Mouse (Mus musculus) liver, embryonic 14.5 days (tissue): Measurements from ENCODE around the gene Accs. TPM values are rescaled to one million over a fixed set of nuclear protein-coding genes. Genes with fewer than 3 reads are reported as not detected.

ENCODE experiments used
- ATAC-seq: fragments of 200-750 bp; cut with Nextera tagmentation; 2 replicates; pipeline ENCODE4 v1.8.0; 2017; ENCODE audit warnings: moderate number of reproducible peaks, mild to moderate bottlenecking, moderate library complexity; ENCODE audit not compliant: insufficient read depth
- DNase-seq, 3 experiments: peaks; one replicate each; pipeline ENCODE4 v3.0.0-alpha.2; 2012 to 2013; ENCODE audit warnings: low read depth in 3 of 3, low spot score in 3 of 3
- H3K27ac ChIP-seq: fragments of 300-500 bp; sonication (generic); 2 replicates; pipeline ENCODE4 v1.5.1; 2014; ENCODE audit warnings: moderate library complexity, mild to moderate bottlenecking, control low read depth, inconsistent platforms
- H3K27me3 ChIP-seq: fragments of 300-500 bp; sonication (generic); 2 replicates; pipeline ENCODE4 v1.6.1; 2014; ENCODE audit warnings: mild to moderate bottlenecking, low read length, moderate library complexity; ENCODE audit not compliant: control insufficient read depth, insufficient read depth
- H3K36me3 ChIP-seq: fragments of 300-500 bp; sonication (generic); replicated peaks from 2 replicates; pipeline ENCODE4 v1.6.1; 2014; ENCODE audit warnings: low read depth; ENCODE audit not compliant: control insufficient read depth, insufficient read depth
- H3K4me1 ChIP-seq, 2 experiments: fragments of 200-500 bp in 1 of 2; fragments of 300-500 bp in 1 of 2; sonication (generic) in 1 of 2; replicated peaks; 2 replicates each; pipeline ENCODE4 v1.6.1; 2012 to 2014; ENCODE audit warnings: antibody characterized with exemption in 1 of 2, inconsistent platforms in 1 of 2, low read length in 1 of 2; ENCODE audit not compliant: control insufficient read depth in 2 of 2, insufficient read depth in 2 of 2
- H3K4me2 ChIP-seq: fragments of 300-500 bp; sonication (generic); 2 replicates; pipeline ENCODE4 v1.6.1; 2014; ENCODE audit warnings: low read depth, mild to moderate bottlenecking, control low read depth, moderate library complexity
- H3K4me3 ChIP-seq, 2 experiments: fragments of 200-500 bp in 1 of 2; fragments of 300-500 bp in 1 of 2; sonication (generic) in 1 of 2; 2 replicates each; pipeline ENCODE4 v1.5.1; 2012 to 2014; ENCODE audit warnings: low read depth in 2 of 2, low read length in 2 of 2, mild to moderate bottlenecking in 2 of 2, control low read depth in 1 of 2, inconsistent platforms in 1 of 2, moderate library complexity in 1 of 2; ENCODE audit not compliant: insufficient read depth in 1 of 2
- H3K9ac ChIP-seq: fragments of 300-500 bp; sonication (generic); replicated peaks from 2 replicates; pipeline ENCODE4 v1.6.1; 2014; ENCODE audit warnings: mild to moderate bottlenecking, control low read depth, moderate library complexity
- H3K9me3 ChIP-seq: fragments of 300-500 bp; sonication (generic); 2 replicates; pipeline ENCODE4 v1.6.1; 2016; ENCODE audit warnings: low read length, mixed read lengths; ENCODE audit not compliant: control insufficient read depth
- CTCF ChIP-seq: IDR thresholded peaks from 2 replicates; pipeline ENCODE4 v1.5.1; 2016; ENCODE audit warnings: antibody characterized with exemption, low read depth, control low read depth
- EP300 ChIP-seq: IDR thresholded peaks from 2 replicates; pipeline ENCODE4 v1.6.1; 2016; ENCODE audit warnings: antibody characterized with exemption, low read depth
- WGBS: fragments of 180-500 bp; shearing (Covaris S2); extraction: QIAGEN DNeasy Blood & Tissue Kit; methylation state at CpG from one replicate; pipeline ENCODE4 v1.1.7; 2014; ENCODE audit not compliant: insufficient replicate concordance; 5-methylcytosine and 5-hydroxymethylcytosine counted together
- polyA plus RNA-seq, 2 experiments: library from polyadenylated mRNA; depleted of rRNA in 1 of 2; stranded (reverse) in 1 of 2; unstranded in 1 of 2; fragments of >200 nt; fragmentation: Nextera tagmentation in 1 of 2; extraction: Ambion mirVana in 1 of 2; gene quantifications; 2 replicates each; pipeline versions ENCODE4 v1.2.1 to v1.2.3; 2012 to 2014

Gene Accs
- polyA plus RNA-seq, 2 experiments = 0.88 to 1.5 TPM

DNA sequence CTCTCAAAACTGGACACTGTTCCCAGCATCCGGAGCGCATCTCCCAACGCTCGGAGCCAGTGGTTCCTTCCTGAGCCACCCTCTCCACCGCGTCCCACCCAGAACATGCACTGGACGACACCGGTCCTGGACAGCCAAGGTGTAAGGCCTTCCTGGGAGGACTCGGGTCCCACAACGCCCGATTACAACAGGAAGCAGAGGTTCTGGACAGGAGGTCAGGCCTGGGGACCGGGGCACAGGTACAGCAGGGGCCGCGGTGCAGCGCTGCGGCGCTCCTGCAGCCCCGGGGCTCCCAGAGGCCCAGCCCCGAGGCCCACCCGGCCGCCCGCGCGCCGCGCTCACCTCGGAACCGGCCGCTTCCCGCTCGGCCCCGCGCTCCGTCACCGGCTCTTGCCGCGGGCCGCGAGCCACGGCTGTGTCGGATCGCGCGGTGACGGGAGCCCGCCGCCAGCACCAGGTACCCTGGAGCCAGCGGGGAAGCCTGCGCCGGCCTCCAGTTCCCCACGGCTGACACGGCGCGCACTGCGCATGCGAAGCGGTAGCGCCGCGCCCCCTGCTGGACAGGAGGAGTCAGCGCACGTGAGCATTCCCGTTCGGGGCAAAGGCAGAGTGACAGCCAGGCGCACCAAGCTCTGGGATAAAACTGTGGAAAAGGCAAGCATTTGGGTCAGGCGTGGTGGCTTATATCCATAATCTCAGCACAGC is 27.5 kb downstream of the Accs start, which contains the start of gene Ext2:
TSS of gene Ext2 (minus strand) at position 524 of the 705 bp plus-strand sequence.
- Histone ChIP-seq H3K27ac (no peak within 1 kb of the TSS), H3K9ac (peak within 1 kb of the TSS; percentile 62), H3K4me1 (peaks cover 6 to 15% of the 10 kb centered on the region in 2 experiments), H3K9me3 (no peaks in the 10 kb centered on the region), H3K27me3 (no peaks in the 10 kb centered on the region), H3K4me3 (peak within 1 kb of the TSS; percentile 68 to 78), H3K4me2 (peak within 1 kb of the TSS; percentile 76), H3K36me3 (no peaks in the 10 kb centered on the region)
- TF ChIP-seq EP300 = no peak
- TF ChIP-seq CTCF = peak; percentile 97
- ATAC-seq (peak; percentile 85), DNase-seq (peak; percentile 62 to 68 (median 67))
- 1% methylated on average over 66 of the region's 66 CpGs for WGBS

DNA sequence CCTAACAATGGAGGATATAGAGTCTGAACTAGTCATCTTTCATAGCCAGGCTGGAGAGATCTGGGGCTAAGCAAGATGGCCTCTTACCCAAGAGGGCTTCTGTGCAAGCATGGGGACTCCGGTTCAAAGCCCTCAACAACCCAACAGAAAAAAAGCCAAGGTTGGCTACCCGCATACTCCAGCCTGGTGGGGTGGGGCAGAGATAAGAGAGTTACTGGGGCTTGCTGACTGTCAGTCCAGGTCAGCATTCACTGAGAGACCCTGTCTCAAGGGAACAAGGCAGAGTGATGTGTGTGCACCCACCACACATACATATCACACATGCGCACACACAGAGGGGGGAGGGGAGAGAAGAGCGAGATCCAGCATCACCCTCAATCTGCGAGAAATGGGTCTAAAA is 32.0 kb downstream of the Accs start:
- no peak for TF ChIP-seq CTCF
- TF ChIP-seq EP300 = no peak
- 46% methylated on average over 5 of the region's 5 CpGs for WGBS
- Histone ChIP-seq H3K27me3 (no peaks in the 10 kb centered on the region), H3K4me1 (peaks cover 6 to 15% of the 10 kb centered on the region in 2 experiments), H3K4me2 (no peak overlapping the region), H3K4me3 (no peak overlapping the region), H3K9ac (no peak overlapping the region), H3K9me3 (no peaks in the 10 kb centered on the region), H3K36me3 (no peaks in the 10 kb centered on the region), H3K27ac (no peak overlapping the region)
- ATAC-seq = no peak; the same call in 1 of the 2 replicates
- no peak for DNase-seq

DNA sequence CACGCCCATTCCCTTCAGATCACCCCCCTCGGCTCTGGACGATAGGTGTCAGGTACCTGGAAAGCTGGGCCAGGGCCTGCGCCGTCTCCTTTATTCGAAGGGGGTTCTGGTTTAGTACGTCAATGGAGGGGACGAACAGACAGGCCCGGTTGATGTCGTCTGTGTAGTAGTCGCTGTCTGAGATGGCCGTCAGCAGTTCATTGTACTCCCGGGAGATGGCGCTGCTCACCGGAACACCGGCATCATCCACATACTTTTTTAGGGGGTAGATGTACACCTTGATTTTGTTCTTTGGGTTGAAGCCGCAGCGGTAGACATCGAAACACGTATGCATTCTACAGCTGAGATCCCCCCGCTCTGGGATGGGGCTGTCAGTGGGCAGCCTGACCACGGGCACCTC is 36.4 kb downstream of the Accs start:
- no peak for DNase-seq
- Histone ChIP-seq H3K9me3 (no peaks in the 10 kb centered on the region), H3K4me1 (peaks cover 4 to 10% of the 10 kb centered on the region in 2 experiments), H3K27ac (no peak overlapping the region), H3K9ac (no peak overlapping the region), H3K36me3 (peaks cover 3% of the 10 kb centered on the region; the same call in 1 of the 2 replicates), H3K4me3 (no peak overlapping the region), H3K4me2 (no peak overlapping the region), H3K27me3 (no peaks in the 10 kb centered on the region)
- WGBS = 89% methylated on average over 22 of the region's 22 CpGs
- ATAC-seq = no peak
- TF ChIP-seq EP300 (no peak), CTCF (no peak)

DNA sequence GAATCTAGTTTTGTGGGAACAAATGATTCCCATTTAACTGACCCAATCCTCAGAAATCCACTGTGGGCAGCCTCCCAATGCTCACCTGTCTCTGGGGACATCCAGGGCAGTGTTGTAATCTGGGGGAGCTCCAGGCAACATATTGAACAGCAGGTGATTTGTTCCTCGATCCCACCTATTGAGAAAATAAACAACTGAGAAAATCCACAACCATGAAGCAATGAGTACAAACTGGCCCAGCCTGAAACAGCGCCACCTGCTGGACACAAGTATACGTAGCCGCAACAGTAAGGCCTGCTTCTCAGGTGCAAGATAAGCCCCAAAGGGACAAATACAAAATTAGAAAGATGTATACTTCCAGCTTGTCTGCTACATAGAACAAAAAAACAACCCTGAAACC is 37.9 kb downstream of the Accs start:
- no peak overlapping the region for H3K4me2 ChIP-seq
- WGBS = 16% methylated on average over 4 of the region's 4 CpGs
- no peaks in the 10 kb centered on the region for H3K27me3 ChIP-seq
- peaks cover 3% of the 10 kb centered on the region; the same call in 1 of the 2 replicates for H3K36me3 ChIP-seq
- no peak for ATAC-seq
- H3K27ac ChIP-seq = no peak overlapping the region
- DNase-seq = peak in 2 of 3 experiments; percentile 33 to 37
- no peak overlapping the region for H3K9ac ChIP-seq
- TF ChIP-seq EP300 = no peak
- TF ChIP-seq CTCF = peak; percentile 93
- H3K4me1 ChIP-seq = no peaks in the 10 kb centered on the region
- no peak overlapping the region for H3K4me3 ChIP-seq
- H3K9me3 ChIP-seq = no peaks in the 10 kb centered on the region

DNA sequence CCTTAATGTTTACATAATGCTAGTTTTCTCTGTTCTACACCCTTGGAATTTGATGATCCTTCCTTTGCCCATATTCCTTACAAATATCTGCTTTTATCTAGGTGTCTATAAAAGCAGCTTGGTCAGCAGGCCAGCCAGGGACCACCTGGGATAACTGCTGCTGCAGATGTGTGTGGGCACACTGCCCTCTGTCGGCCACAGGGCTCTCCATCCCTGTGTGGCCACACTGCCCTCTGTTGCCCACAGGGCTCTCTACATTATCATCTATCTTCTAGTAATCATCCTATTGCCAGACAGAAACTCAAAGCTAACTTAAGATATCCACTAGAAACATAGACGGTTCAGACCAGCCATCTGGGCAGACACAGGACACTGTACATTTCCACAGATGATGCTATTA is 39.8 kb downstream of the Accs start:
- ATAC-seq (peak; percentile 45; the same call in 1 of the 2 replicates), DNase-seq (no peak)
- 11% methylated on average over 2 of the region's 2 CpGs for WGBS
- no peaks in the 10 kb centered on the region for H3K9me3 ChIP-seq
- H3K4me1 ChIP-seq = no peaks in the 10 kb centered on the region
- H3K4me2 ChIP-seq = no peak overlapping the region
- H3K27ac ChIP-seq = no peak overlapping the region
- no peaks in the 10 kb centered on the region for H3K27me3 ChIP-seq
- no peak overlapping the region for H3K9ac ChIP-seq
- TF ChIP-seq EP300 (no peak), CTCF (peak; percentile 89)
- H3K4me3 ChIP-seq = no peak overlapping the region
- H3K36me3 ChIP-seq = peaks cover 5% of the 10 kb centered on the region; the same call in 1 of the 2 replicates
